Mouse (Mus musculus) kidney, postnatal 36 days (tissue): ENCODE data around the gene AB124611.
"Not testable (repeated sequence)": the region's sequence is repeated elsewhere in the genome, so short reads cannot be mapped to it uniquely, and the experiment has no call there.

Source experiments
- DNase-seq, 2 experiments: peaks; one replicate each; pipeline ENCODE4 v3.0.0; 2021 to 2022; ENCODE audit warnings: mixed read lengths in 2 of 2

AB124611 gene

GRCm38 (mm10) chr9:21525142-21525936 is 637 bp upstream of the AB124611 start:
- DNase-seq: no peak

GRCm38 (mm10) chr9:21526634-21526944 is 613 bp downstream of the AB124611 start:
- DNase-seq: no peak

GRCm38 (mm10) chr9:21527100-21527801 is 1.3 kb downstream of the AB124611 start:
- DNase-seq: no peak

DNA sequence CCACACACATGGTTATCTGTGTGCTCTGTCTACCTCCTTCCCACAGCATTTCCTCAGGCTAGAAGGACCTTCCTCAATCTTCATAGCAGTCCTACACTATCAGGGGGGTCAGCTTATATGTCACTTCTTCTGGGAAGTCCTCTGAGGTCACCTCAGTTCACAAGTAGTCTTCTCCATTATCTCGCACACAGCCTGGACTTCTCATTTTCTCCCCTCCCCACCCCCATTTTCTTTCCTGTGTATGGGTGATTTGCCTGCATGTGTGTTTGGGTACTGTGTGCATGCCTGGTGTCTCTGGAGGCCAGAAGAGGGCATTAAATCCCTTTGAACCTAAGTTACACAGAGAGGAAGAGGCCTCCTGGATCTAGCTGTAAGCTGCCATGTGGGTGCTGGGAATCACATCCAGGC is 1.9 kb downstream of the AB124611 start:
- DNase-seq: no peak

GRCm38 (mm10) chr9:21536501-21536900 is 10.5 kb downstream of the AB124611 start:
- DNase-seq: no peak

DNA sequence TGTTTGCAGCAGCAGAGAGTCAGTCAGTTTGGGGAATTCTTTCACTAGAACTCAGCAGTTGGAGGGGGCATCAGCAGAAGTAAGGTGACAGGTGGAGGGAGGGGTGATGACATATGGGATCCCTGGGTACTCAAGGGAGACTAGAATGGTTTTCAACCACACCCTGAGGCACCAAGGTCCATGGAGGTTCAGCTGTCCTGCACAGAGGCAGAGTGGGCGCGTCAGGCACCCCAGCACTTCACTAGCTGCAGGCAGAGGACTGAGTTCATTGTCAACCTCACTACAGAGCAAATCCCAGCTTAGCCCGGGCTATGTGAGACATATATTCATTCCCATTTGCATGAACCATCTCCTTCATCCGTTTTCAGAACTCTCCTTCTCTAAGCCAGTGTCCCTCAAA is 11.0 kb downstream of the AB124611 start:
- DNase-seq: no peak

GRCm38 (mm10) chr9:21539981-21540753 is 14.2 kb downstream of the AB124611 start:
- no peak for DNase-seq

DNA sequence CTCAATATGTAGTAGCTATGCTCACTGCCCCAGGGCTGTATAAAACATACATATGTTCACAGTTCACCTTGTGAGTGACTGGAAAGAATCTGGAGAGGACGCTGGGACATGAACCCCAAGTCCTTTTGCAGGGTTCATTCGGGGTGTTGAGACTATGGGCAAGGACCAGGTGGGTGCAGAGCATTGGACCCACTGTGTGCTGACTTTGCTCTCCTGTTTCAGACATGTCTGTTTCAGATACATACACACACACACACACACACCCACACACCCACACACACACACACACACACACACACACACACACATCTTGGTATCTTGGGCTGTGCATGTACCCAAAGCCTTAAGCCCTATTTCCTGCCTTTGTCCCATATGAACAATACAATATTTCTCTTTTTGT is 16.0 kb downstream of the AB124611 start:
- not testable (repeated sequence) for DNase-seq

DNA sequence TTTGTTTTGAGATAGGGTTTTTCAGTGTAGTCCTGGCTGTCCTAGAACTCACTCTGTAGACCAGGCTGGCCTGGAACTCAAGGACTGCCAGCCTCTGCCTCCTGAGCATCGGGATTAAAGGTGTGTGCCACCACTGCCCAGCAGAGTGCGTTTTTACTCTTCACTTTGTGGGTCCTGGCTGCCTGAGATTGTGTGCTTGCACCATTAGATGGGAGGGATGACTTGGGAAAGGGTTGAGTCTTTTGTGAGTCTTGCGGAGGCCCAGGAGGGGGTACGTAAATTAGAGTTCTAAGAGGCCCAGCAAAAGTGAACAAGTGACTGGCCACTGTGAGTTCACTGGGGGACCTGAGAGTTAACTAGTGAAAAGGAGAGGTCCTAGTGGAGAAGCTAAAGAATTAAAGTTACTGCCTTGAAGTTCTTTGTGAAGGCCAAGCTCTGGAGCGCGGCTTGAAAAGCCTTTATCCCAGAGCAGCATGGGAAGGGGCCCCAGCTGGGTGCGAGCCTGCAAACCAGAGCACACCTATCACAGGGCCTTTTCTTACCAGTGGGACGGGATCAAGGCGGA is 19.5 kb downstream of the AB124611 start:
- no peak for DNase-seq

DNA sequence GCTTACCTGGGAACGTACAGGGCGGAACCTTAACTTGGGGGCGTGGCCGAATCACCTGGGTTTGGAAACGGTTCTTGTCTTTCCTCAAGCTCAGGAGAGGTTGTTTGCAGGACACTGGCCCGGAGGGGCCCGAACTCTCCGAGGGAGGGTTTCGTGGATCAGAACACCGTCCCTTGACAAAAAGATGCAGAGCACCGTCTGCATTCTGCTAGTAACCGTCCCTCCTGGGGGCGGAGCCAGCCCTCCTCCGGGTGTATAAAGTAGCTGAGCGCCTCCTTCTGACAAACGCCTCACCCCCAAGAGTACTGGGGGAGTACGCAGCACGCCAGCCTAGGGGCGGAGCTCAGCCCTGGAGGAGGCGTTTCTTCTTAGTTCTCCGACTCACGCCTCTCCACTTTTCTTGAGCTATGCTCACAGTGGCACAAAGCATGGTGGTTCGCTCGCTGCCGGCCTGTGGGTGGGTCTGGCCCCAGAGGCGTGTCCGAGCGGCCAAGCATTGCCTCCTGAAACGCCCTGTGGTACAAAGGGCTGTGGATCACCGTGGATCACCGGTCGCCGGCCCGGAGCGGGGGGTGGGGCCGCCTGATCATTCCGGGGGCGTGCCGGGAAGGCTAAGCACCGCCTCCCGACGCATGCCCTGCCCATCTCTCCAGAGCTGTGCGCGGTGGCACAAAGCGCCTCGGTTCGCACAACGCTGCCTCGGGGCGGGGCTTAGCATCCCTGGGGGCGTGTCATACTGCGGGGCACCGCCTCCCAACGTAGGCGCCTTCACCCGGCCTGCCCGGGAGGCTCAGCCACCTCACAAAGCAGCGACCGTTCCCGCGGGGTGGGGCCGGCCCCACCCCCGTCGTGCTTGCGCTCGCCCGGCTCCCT is 20.2 kb downstream of the AB124611 start:
- peak; percentile 99 for DNase-seq

- no peak for DNase-seq
Measured at GRCm38 (mm10) chr9:21546789-21547074, 20.8 kb downstream of the AB124611 start, which contains the start of gene Carm1. TSS of gene Carm1 (plus strand) at chr9:21546894.

- peak; percentile 51 to 74 for DNase-seq
Measured at GRCm38 (mm10) chr9:21547075-21547941, 21.3 kb downstream of the AB124611 start.

GRCm38 (mm10) chr9:21551049-21551448 is 25.1 kb downstream of the AB124611 start:
- DNase-seq: no peak

DNA sequence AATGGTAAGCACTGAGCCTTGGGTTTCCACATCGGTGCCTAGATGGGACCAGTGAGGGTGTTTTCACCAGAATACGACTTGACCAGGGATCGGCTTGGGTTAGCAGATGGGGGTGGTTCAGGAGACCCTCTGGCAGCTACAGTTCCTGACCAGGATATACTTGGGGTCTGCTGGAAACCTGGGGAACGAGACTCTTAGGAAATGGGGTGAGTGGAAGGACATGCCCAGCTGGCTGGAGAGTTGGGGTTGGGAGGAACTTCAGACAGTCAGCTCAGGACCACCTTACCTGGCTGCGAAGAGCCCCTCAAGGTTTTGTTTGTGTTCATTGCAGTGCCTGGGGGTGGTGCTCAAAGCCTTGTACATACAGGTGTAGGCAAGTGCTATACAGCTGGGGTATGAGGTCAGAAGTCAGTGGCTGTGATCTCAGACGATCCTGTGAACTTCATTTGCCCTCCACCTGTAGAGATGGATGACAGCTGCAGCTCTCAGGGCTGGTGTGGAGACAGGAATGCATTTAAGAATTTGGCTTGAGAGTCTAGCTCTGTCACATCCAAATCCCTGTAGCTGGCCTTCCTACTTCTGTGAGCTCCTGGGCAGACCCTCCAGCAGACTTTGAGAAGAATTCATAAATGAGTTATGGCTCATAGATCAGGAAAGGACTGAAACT is 27.8 kb downstream of the AB124611 start:
- DNase-seq: no peak

DNA sequence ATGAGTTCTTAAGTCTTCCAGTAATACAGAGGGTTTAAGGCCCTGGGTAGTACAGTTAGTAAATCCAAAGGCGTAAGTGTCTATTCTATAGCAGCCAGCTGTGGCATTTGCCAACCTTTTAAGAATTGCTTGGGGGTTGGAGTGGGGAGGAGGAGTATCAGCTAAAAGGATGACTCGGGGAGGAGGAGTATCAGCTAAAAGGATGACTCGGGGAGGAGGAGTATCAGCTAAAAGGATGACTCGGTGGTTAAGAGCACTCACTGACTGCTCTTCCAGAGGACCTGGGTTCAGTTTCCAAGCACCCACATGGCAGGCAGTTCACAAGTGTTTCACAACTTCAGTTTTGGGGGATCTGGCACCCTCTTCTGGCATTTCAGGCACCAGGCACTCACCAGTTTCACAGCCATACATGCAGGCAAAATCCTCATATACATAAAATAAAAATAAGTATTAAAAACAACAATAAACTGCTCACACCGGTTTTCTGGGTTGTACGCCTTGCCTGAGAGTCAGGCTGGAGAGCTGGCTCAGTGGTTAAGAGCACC is 29.3 kb downstream of the AB124611 start:
- DNase-seq: no peak

DNA sequence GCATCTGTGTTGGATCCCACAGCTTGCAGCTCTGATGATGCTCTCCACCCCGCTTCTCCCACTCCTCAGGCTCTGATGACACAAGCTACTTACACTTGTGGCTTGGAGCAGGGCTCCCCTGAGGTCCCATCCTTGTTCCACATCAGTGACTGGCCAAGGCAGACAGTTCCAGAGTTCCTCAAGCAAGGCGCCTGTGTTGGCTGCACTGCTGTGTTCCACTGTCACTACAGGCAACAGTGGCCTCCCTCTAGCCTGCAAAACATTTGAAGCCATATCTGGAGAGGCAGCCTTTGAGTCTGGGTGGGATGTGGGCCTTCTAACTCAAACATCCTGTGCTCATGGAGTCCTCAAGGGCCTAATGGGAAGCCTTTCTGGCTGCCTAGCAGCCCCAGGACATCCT is 31.0 kb downstream of the AB124611 start:
- peak in 1 of 2 experiments; percentile 43 for DNase-seq

GRCm38 (mm10) chr9:21557556-21557955 is 31.6 kb downstream of the AB124611 start:
- DNase-seq: no peak

DNA sequence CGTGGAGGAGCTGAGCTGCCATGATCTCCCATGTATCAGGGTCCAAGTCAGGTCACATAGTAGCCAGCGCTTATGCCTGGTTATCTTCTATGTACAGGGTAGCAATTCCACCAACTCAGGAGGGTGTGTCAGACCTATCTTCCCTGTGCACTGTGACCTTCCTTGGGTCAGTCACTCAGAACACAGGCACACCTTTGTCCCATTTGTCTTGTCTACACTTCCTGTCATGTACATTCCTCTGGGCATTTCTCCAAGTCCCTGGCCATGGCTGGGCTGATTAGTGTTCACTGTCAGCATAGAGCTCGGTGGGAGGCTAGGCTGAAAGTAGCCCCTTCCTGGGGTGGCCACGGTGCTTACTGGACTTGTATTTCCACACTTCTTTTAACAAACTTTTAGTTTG is 32.4 kb downstream of the AB124611 start:
- DNase-seq: peak; percentile 48 to 49

GRCm38 (mm10) chr9:21559151-21559550 is 33.2 kb downstream of the AB124611 start:
- no peak for DNase-seq

GRCm38 (mm10) chr9:21564420-21564819 is 38.4 kb downstream of the AB124611 start:
- no peak for DNase-seq
